36 mouse cellular contexts compared by ENCODE assay signal in genomic region chrX:169838650-169838971, GRCm38 (mm10). TPM values are rescaled to one million over a fixed set of nuclear protein-coding genes. Genes with fewer than 3 reads are reported as not detected.
A peak's percentile ranks its signal among the peaks of the same experiment; 100 is the strongest.
DNase-seq lines count a peak whose midpoint lies in the region; ATAC-seq and TF ChIP-seq lines count a peak whose summit lies in the region.
"Had no signal": no experiment of that assay in that cellular context is flagged by ENCODE, and none has a peak within 500 bp of the region (broad histone marks: within the 10 kb centered on the region; RNA-seq: fewer than 3 reads in every experiment).

No protein-coding gene starts in this region.

- no peak for TF ChIP-seq POLR2A in kidney, adult 2 months (IDR thresholded peaks at IDR 0.05; ENCODE audit: low read depth, low read length)

- ATAC-seq in midbrain, postnatal 0 days (ENCODE audit: low FRiP score): no peak
- ATAC-seq in forebrain, embryonic 13.5 days: peak; percentile 57
- no peak; the same call in 1 of the 2 replicates for ATAC-seq in midbrain, embryonic 13.5 days
- ATAC-seq: intestine, postnatal 0 days; liver, embryonic 12.5 days; liver, postnatal 0 days; lung, postnatal 0 days; Patski had no signal

- H3K9ac ChIP-seq in midbrain, postnatal 0 days (replicated peaks; ENCODE audit: low read length, poor library complexity, severe bottlenecking): no peak overlapping the region
- H3K9ac ChIP-seq in forebrain, embryonic 13.5 days: no peak overlapping the region
- H3K9ac ChIP-seq in midbrain, embryonic 13.5 days (replicated peaks): no peak overlapping the region
- H3K9ac ChIP-seq: hindbrain, embryonic 13.5 days; liver, embryonic 12.5 days; liver, postnatal 0 days; neural tube, embryonic 12.5 days had no signal

- no peak overlapping the region for H3K4me2 ChIP-seq in midbrain, postnatal 0 days (ENCODE audit: low read depth, low read length, poor library complexity, severe bottlenecking)
- H3K4me2 ChIP-seq in forebrain, embryonic 13.5 days: peak overlapping the region; percentile 19
- H3K4me2 ChIP-seq in midbrain, embryonic 13.5 days (replicated peaks): no peak overlapping the region
- H3K4me2 ChIP-seq: heart, embryonic 11.5 days; liver, embryonic 12.5 days; neural tube, embryonic 12.5 days had no signal

- H3K4me3 ChIP-seq in midbrain, embryonic 10.5 days: no peak overlapping the region
- H3K4me3 ChIP-seq in midbrain, postnatal 0 days (ENCODE audit: low read depth, low read length): no peak overlapping the region
- H3K4me3 ChIP-seq in forebrain, embryonic 10.5 days: no peak overlapping the region
- no peak overlapping the region for H3K4me3 ChIP-seq in forebrain, embryonic 13.5 days
- H3K4me3 ChIP-seq in midbrain, embryonic 13.5 days (replicated peaks): no peak overlapping the region
- no peak overlapping the region for H3K4me3 ChIP-seq in kidney, adult 2 months (ENCODE audit: insufficient read depth, low read depth, low read length)
- H3K4me3 ChIP-seq: gastrocnemius, adult 2 months; hindbrain, embryonic 13.5 days; liver, embryonic 12.5 days; neural tube, embryonic 12.5 days had no signal

- H3K27me3 ChIP-seq in midbrain, embryonic 10.5 days (ENCODE audit: low read depth, poor library complexity, severe bottlenecking): peaks cover 44% of the 10 kb centered on the region
- no peaks in the 10 kb centered on the region for H3K27me3 ChIP-seq in midbrain, postnatal 0 days (ENCODE audit: insufficient read depth, low read length)
- H3K27me3 ChIP-seq in forebrain, embryonic 10.5 days (ENCODE audit: poor library complexity, severe bottlenecking): peaks cover 52% of the 10 kb centered on the region
- H3K27me3 ChIP-seq in forebrain, embryonic 13.5 days: no peaks in the 10 kb centered on the region
- H3K27me3 ChIP-seq in midbrain, embryonic 13.5 days: no peaks in the 10 kb centered on the region
- H3K27me3 ChIP-seq in kidney, adult 2 months (replicated peaks; ENCODE audit: control insufficient read depth, insufficient read depth, low read length): no peaks in the 10 kb centered on the region
- H3K27me3 ChIP-seq: liver, embryonic 12.5 days; neural tube, embryonic 12.5 days; Patski had no signal

- WGBS in midbrain, embryonic 10.5 days: 93% methylated on average over 2 of the region's 2 CpGs
- WGBS in midbrain, postnatal 0 days: 83% methylated on average over 2 of the region's 2 CpGs
- WGBS in forebrain, embryonic 10.5 days: 86% methylated on average over 2 of the region's 2 CpGs
- 65% methylated on average over 2 of the region's 2 CpGs for WGBS in forebrain, embryonic 13.5 days
- 86% methylated on average over 2 of the region's 2 CpGs for WGBS in midbrain, embryonic 13.5 days
- WGBS in kidney, adult 2 months: 83% methylated on average over 2 of the region's 2 CpGs

- H3K4me1 ChIP-seq in midbrain, embryonic 10.5 days: peaks cover 18% of the 10 kb centered on the region
- no peaks in the 10 kb centered on the region for H3K4me1 ChIP-seq in midbrain, postnatal 0 days (ENCODE audit: insufficient read depth, low read length)
- H3K4me1 ChIP-seq in forebrain, embryonic 10.5 days: peaks cover 24% of the 10 kb centered on the region
- peaks cover 9% of the 10 kb centered on the region; the same call in 1 of the 2 replicates for H3K4me1 ChIP-seq in forebrain, embryonic 13.5 days
- 0 out of 2 replicates have a peak, but pooled peaks cover 10% of the 10 kb centered on the region for H3K4me1 ChIP-seq in midbrain, embryonic 13.5 days (replicated peaks)
- no peaks in the 10 kb centered on the region for H3K4me1 ChIP-seq in kidney, adult 2 months (ENCODE audit: control insufficient read depth, insufficient read depth, low read length)
- H3K4me1 ChIP-seq: hindbrain, embryonic 13.5 days; liver, embryonic 12.5 days; neural tube, embryonic 12.5 days had no signal

- DNase-seq in midbrain, embryonic 10.5 days (ENCODE audit: low spot score): no peak
- DNase-seq in midbrain, postnatal 0 days (ENCODE audit: low spot score): no peak
- DNase-seq in forebrain, embryonic 10.5 days (ENCODE audit: extremely low spot score, low spot score): no peak
- DNase-seq in kidney, adult 2 months: no peak
- DNase-seq in spleen, postnatal 36 days (ENCODE audit: low spot score in 2 of 2): no peak
- DNase-seq: adrenal gland, postnatal 10 days; cerebellum, adult 8-10 months; cerebellum, postnatal 36 days; gastrocnemius, adult 2 months; gastrocnemius, postnatal 36 days; heart, adult 18-20 months; heart, postnatal 36 days; kidney, postnatal 14 days; liver, postnatal 0 days; right cerebral cortex, postnatal 25 days; spleen, adult 18-20 months; thymus, adult 18-20 months; thymus, postnatal 25 days had no signal

- H3K9me3 ChIP-seq in midbrain, embryonic 10.5 days (replicated peaks): no peaks in the 10 kb centered on the region
- H3K9me3 ChIP-seq in midbrain, postnatal 0 days (ENCODE audit: low read length): no peaks in the 10 kb centered on the region
- H3K9me3 ChIP-seq in forebrain, embryonic 10.5 days: no peaks in the 10 kb centered on the region
- no peaks in the 10 kb centered on the region for H3K9me3 ChIP-seq in forebrain, embryonic 13.5 days (replicated peaks)
- no peaks in the 10 kb centered on the region for H3K9me3 ChIP-seq in midbrain, embryonic 13.5 days
- H3K9me3 ChIP-seq: hindbrain, embryonic 13.5 days; liver, embryonic 12.5 days; neural tube, embryonic 12.5 days had no signal

- TF ChIP-seq CTCF in midbrain, postnatal 0 days (IDR thresholded peaks at IDR 0.05): no peak
- TF ChIP-seq CTCF in kidney, adult 2 months (conservative IDR thresholded peaks at IDR 0.05; ENCODE audit: insufficient read depth, insufficient read length, low read depth, low read length): no peak

- H3K36me3 ChIP-seq in midbrain, embryonic 10.5 days: no peaks in the 10 kb centered on the region
- H3K36me3 ChIP-seq in midbrain, postnatal 0 days (ENCODE audit: insufficient read depth, low read length): no peaks in the 10 kb centered on the region
- H3K36me3 ChIP-seq in forebrain, embryonic 10.5 days (replicated peaks): no peaks in the 10 kb centered on the region
- no peaks in the 10 kb centered on the region for H3K36me3 ChIP-seq in forebrain, embryonic 13.5 days (ENCODE audit: poor library complexity, severe bottlenecking)
- H3K36me3 ChIP-seq in midbrain, embryonic 13.5 days: no peaks in the 10 kb centered on the region
- H3K36me3 ChIP-seq in kidney, adult 2 months (ENCODE audit: control insufficient read depth, insufficient read depth, low read length): no peaks in the 10 kb centered on the region
- H3K36me3 ChIP-seq: hindbrain, embryonic 13.5 days; liver, embryonic 12.5 days; neural tube, embryonic 12.5 days had no signal

- H3K27ac ChIP-seq in midbrain, embryonic 10.5 days (replicated peaks): peak overlapping the region; percentile 39; the same call in 1 of the 2 replicates
- H3K27ac ChIP-seq in midbrain, postnatal 0 days (ENCODE audit: low read depth, low read length): no peak overlapping the region
- peak overlapping the region; percentile 63; the same call in 1 of the 2 replicates for H3K27ac ChIP-seq in forebrain, embryonic 10.5 days
- H3K27ac ChIP-seq in forebrain, embryonic 13.5 days: peak overlapping the region; percentile 59
- H3K27ac ChIP-seq in midbrain, embryonic 13.5 days: peak overlapping the region; percentile 64; the same call in 1 of the 2 replicates
- H3K27ac ChIP-seq in kidney, adult 2 months (ENCODE audit: insufficient read depth, low read depth, low read length): no peak overlapping the region
- H3K27ac ChIP-seq: gastrocnemius, adult 2 months; liver, embryonic 12.5 days; macrophage; neural tube, embryonic 12.5 days; stomach, postnatal 0 days had no signal

RNA-seq across cellular contexts. Expression of gene 4933400A11Rik, which starts 59.2 kb away (rescaled TPM):
- polyA plus RNA-seq in midbrain, embryonic 10.5 days (2016; fragmentation: Nextera tagmentation; extraction: Ambion mirVana): 0.21 TPM in 1 of 2 replicates, not detected in the other
- not detected in 2 replicates for total RNA-seq in midbrain, postnatal 0 days (2014; rRNA removed)
- polyA plus RNA-seq in midbrain, postnatal 0 days (2015; fragmentation: Nextera tagmentation; extraction: Ambion mirVana): not detected in 2 replicates
- polyA plus RNA-seq in forebrain, embryonic 10.5 days (2016; fragmentation: Nextera tagmentation; extraction: Ambion mirVana): 0.16 and 0.17 TPM in 2 replicates
- not detected in 2 replicates for polyA plus RNA-seq in forebrain, embryonic 13.5 days (2015; fragmentation: Nextera tagmentation; extraction: Ambion mirVana)
- not detected in 2 replicates for polyA plus RNA-seq in midbrain, embryonic 13.5 days (2015; fragmentation: Nextera tagmentation; extraction: Ambion mirVana)
- polyA plus RNA-seq in kidney, adult 2 months (2012; rRNA removed): not detected in 2 replicates
- total RNA-seq: adrenal gland, postnatal 10 days; gastrocnemius, adult 2 months; gastrocnemius, postnatal 36 days; heart, adult 18-20 months; heart, postnatal 36 days; layer of hippocampus, postnatal 10 days; left cerebral cortex, adult 8-10 months; left cerebral cortex, postnatal 4 days; megakaryocyte-erythroid progenitor cell, adult 5-6 weeks; MEL had no signal
- polyA plus RNA-seq: embryonic facial prominence, embryonic 11.5 days; hindbrain, embryonic 13.5 days; intestine, postnatal 0 days; kidney, embryonic 14.5 days; liver, embryonic 12.5 days; liver, postnatal 0 days; lung, postnatal 0 days; macrophage; neural tube, embryonic 12.5 days; Patski had no signal

Comparison
In these comparisons a context has a peak if more than half of its experiments do, and no peak if none do; other contexts are left out.
1. H3K27ac ChIP-seq: peak in midbrain, embryonic 10.5 days (single experiment), forebrain, embryonic 10.5 days (single experiment), forebrain, embryonic 13.5 days (single experiment) and midbrain, embryonic 13.5 days (single experiment); none in midbrain, postnatal 0 days (single experiment) and kidney, adult 2 months (single experiment).